Mouse (Mus musculus): ENCODE results near the gene Oaz1. TPM values are rescaled to one million over a fixed set of nuclear protein-coding genes. Genes with fewer than 3 reads are reported as not detected.

Oaz1 gene
- 771 and 1,172 TPM in 2 replicates for polyA plus RNA-seq (2012; rRNA removed)

DNA sequence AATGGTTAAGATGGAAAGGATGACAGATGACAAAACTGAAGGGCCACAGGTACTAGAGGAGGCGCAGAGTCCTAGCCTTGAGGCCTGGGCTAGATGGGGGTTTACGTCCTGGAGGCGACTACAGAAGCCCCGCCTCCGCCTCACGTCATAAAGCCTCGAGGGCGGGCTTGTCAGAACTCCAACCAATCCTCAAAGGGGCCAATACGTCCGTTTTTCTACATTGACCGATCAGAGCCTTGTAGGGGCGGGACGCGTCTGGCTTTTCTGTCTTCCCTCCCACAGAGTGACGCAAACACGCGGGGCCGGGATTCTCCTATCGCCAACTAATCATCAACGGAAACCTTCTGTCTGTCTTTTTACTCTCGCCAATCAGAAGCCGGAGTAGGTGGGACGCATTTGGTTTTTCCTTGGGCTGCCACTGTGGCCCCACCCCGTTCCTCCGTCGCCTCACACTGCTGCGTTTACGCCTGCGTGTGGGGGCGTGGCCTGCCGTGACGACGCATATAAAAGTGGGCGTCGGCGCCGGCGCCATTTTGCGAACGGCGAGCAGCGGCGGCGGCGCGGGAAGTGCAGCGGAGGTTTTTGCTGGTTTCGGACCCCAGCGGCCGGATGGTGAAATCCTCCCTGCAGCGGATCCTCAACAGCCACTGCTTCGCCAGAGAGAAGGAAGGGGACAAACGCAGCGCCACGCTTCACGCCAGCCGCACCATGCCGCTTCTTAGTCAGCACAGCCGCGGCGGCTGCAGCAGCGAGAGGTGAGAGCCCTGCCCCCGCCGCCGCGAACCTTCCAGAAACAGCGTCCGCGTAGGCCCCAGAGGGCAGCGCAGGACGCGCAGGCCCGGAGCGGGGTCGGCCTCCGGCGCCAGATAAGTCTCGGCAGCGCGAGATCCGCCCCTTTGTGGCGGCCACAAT is at the start of gene Oaz1:
Gene Oaz1, plus strand, starts transcription at position 506 of the 912 bp plus-strand sequence.
- peaks cover 19% of the 10 kb centered on the region for H3K36me3 ChIP-seq (ENCODE audit: control insufficient read depth, insufficient read depth, low read length)
- H3K27me3 ChIP-seq (ENCODE audit: control insufficient read depth, insufficient read depth, low read length) = no peaks in the 10 kb centered on the region
- under 1% methylated on average over 77 of the region's 82 CpGs for WGBS
- H3K27ac ChIP-seq (ENCODE audit: insufficient read depth, low read depth, low read length) = peak within 1 kb of the TSS; percentile 95
- peaks cover 23% of the 10 kb centered on the region for H3K4me1 ChIP-seq (ENCODE audit: control insufficient read depth, insufficient read depth, insufficient read length, low read length)
- peak within 1 kb of the TSS; percentile 76 for H3K4me3 ChIP-seq (ENCODE audit: low read depth, low read length)
- TF ChIP-seq CTCF (IDR thresholded peaks at IDR 0.05; ENCODE audit: extremely low read depth, insufficient read length, insufficient replicate concordance, low read depth, low read length) = no peak
- TF ChIP-seq POLR2A (IDR thresholded peaks at IDR 0.05; ENCODE audit: low read depth, low read length) = peak; percentile 70

GRCm38 (mm10) chr10:80777123-80777522 is 49.3 kb upstream of the Oaz1 start:
- no peaks in the 10 kb centered on the region for H3K27me3 ChIP-seq (ENCODE audit: control insufficient read depth, insufficient read depth, low read length)
- no peak overlapping the region for H3K27ac ChIP-seq (ENCODE audit: insufficient read depth, low read depth, low read length)
- H3K4me1 ChIP-seq (ENCODE audit: control insufficient read depth, insufficient read depth, insufficient read length, low read length) = peaks cover 3% of the 10 kb centered on the region; the same call in 1 of the 2 replicates
- WGBS = 94% methylated on average over 5 of the region's 5 CpGs
- H3K36me3 ChIP-seq (ENCODE audit: control insufficient read depth, insufficient read depth, low read length) = peaks cover 91% of the 10 kb centered on the region
- TF ChIP-seq POLR2A (IDR thresholded peaks at IDR 0.05; ENCODE audit: low read depth, low read length) = no peak
- TF ChIP-seq CTCF (IDR thresholded peaks at IDR 0.05; ENCODE audit: extremely low read depth, insufficient read length, insufficient replicate concordance, low read depth, low read length) = no peak
- H3K4me3 ChIP-seq (ENCODE audit: low read depth, low read length) = no peak overlapping the region

DNA sequence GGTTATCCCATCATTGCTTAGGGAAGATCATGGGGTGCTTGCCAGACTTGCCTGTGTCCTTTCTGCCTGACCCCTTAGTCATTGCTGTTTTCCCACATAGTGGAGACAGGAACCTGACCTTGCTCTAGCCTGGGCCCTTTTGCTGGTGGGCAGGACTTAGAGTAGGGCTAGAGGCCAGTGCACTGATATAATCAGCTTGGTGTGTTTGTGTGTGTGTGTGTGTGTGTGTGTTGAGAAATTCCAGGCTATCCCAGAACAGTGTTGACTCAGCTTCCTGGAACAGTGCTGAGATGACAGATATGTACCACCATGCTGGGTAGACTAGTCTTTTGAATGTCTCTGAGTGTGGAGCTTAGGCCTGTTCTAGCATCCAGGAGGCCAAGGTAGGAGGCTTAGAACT is 46.9 kb upstream of the Oaz1 start:
- Histone ChIP-seq H3K27me3 (ENCODE audit: control insufficient read depth, insufficient read depth, low read length) (no peaks in the 10 kb centered on the region), H3K4me1 (ENCODE audit: control insufficient read depth, insufficient read depth, insufficient read length, low read length) (no peaks in the 10 kb centered on the region), H3K4me3 (ENCODE audit: low read depth, low read length) (no peak overlapping the region), H3K27ac (ENCODE audit: insufficient read depth, low read depth, low read length) (no peak overlapping the region), H3K36me3 (ENCODE audit: control insufficient read depth, insufficient read depth, low read length) (peaks cover 91% of the 10 kb centered on the region)
- TF ChIP-seq CTCF (IDR thresholded peaks at IDR 0.05; ENCODE audit: extremely low read depth, insufficient read length, insufficient replicate concordance, low read depth, low read length) (no peak), POLR2A (IDR thresholded peaks at IDR 0.05; ENCODE audit: low read depth, low read length) (no peak)

DNA sequence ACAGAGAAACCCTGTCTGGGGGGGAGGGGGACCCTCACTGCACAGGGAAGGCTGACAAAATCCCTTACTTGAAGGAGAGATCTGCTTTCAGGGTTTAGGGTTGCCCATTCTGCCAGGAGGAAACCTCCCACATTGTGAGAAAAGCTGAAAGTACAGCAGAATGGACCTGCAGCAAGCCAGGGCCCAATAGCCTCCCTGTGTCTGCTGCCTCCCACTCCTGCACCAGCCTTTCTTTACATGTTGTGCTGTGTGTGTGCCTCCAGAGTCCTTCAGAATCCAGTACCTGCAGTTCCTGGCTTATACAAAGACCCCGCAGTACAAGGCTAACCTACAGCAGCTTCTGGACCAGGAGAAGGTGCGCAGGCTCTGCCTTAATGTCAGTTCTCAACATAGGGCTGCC is 42.2 kb upstream of the Oaz1 start:
- H3K27me3 ChIP-seq (ENCODE audit: control insufficient read depth, insufficient read depth, low read length) = no peaks in the 10 kb centered on the region
- H3K36me3 ChIP-seq (ENCODE audit: control insufficient read depth, insufficient read depth, low read length) = peaks cover 92% of the 10 kb centered on the region
- H3K4me1 ChIP-seq (ENCODE audit: control insufficient read depth, insufficient read depth, insufficient read length, low read length) = no peaks in the 10 kb centered on the region
- 100% methylated on average over 2 of the region's 2 CpGs for WGBS
- no peak for TF ChIP-seq POLR2A (IDR thresholded peaks at IDR 0.05; ENCODE audit: low read depth, low read length)
- H3K27ac ChIP-seq (ENCODE audit: insufficient read depth, low read depth, low read length) = no peak overlapping the region
- H3K4me3 ChIP-seq (ENCODE audit: low read depth, low read length) = no peak overlapping the region

DNA sequence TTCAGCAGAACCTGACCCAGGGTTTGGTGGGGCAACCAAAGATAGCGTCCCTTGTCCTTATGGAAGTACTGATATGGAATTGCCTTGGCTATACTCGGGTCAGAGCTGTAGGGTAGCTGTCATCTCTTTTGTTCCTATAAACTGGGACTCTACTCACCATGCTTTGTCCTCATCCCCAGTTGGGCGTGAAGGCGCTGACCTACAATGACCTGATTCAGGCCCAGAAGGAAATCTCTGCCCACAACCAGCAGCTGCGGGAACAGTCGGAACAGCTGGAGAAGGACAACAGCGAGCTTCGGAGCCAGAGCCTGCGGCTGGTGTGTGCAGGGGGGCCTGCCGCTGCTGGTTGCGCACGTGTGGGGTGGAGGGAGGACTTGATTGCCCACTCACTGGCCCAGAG is 41.6 kb upstream of the Oaz1 start:
- peaks cover 91% of the 10 kb centered on the region for H3K36me3 ChIP-seq (ENCODE audit: control insufficient read depth, insufficient read depth, low read length)
- no peaks in the 10 kb centered on the region for H3K27me3 ChIP-seq (ENCODE audit: control insufficient read depth, insufficient read depth, low read length)
- no peak overlapping the region for H3K4me3 ChIP-seq (ENCODE audit: low read depth, low read length)
- WGBS = 90% methylated on average over 12 of the region's 12 CpGs
- no peaks in the 10 kb centered on the region for H3K4me1 ChIP-seq (ENCODE audit: control insufficient read depth, insufficient read depth, insufficient read length, low read length)
- TF ChIP-seq CTCF (IDR thresholded peaks at IDR 0.05; ENCODE audit: extremely low read depth, insufficient read length, insufficient replicate concordance, low read depth, low read length) (no peak), POLR2A (IDR thresholded peaks at IDR 0.05; ENCODE audit: low read depth, low read length) (no peak)
- H3K27ac ChIP-seq (ENCODE audit: insufficient read depth, low read depth, low read length) = no peak overlapping the region

- TF ChIP-seq POLR2A (IDR thresholded peaks at IDR 0.05; ENCODE audit: low read depth, low read length) = no peak
- no peak for TF ChIP-seq CTCF (IDR thresholded peaks at IDR 0.05; ENCODE audit: extremely low read depth, insufficient read length, insufficient replicate concordance, low read depth, low read length)
- Histone ChIP-seq H3K27ac (ENCODE audit: insufficient read depth, low read depth, low read length) (no peak overlapping the region), H3K27me3 (ENCODE audit: control insufficient read depth, insufficient read depth, low read length) (no peaks in the 10 kb centered on the region), H3K4me3 (ENCODE audit: low read depth, low read length) (no peak overlapping the region), H3K4me1 (ENCODE audit: control insufficient read depth, insufficient read depth, insufficient read length, low read length) (no peaks in the 10 kb centered on the region; the same call in 1 of the 2 replicates), H3K36me3 (ENCODE audit: control insufficient read depth, insufficient read depth, low read length) (peaks cover 92% of the 10 kb centered on the region)
- 87% methylated on average over 11 of the region's 11 CpGs for WGBS
Measured at GRCm38 (mm10) chr10:80785963-80786362, 40.5 kb upstream of the Oaz1 start.

- no peak overlapping the region for H3K27ac ChIP-seq (ENCODE audit: insufficient read depth, low read depth, low read length)
- no peak overlapping the region for H3K4me3 ChIP-seq (ENCODE audit: low read depth, low read length)
- WGBS = 74% methylated on average over 2 of the region's 2 CpGs
- no peak for TF ChIP-seq CTCF (IDR thresholded peaks at IDR 0.05; ENCODE audit: extremely low read depth, insufficient read length, insufficient replicate concordance, low read depth, low read length)
- no peak for TF ChIP-seq POLR2A (IDR thresholded peaks at IDR 0.05; ENCODE audit: low read depth, low read length)
- no peaks in the 10 kb centered on the region for H3K27me3 ChIP-seq (ENCODE audit: control insufficient read depth, insufficient read depth, low read length)
- no peaks in the 10 kb centered on the region; the same call in 1 of the 2 replicates for H3K4me1 ChIP-seq (ENCODE audit: control insufficient read depth, insufficient read depth, insufficient read length, low read length)
- peaks cover 93% of the 10 kb centered on the region for H3K36me3 ChIP-seq (ENCODE audit: control insufficient read depth, insufficient read depth, low read length)
Measured at GRCm38 (mm10) chr10:80787517-80787916, 38.9 kb upstream of the Oaz1 start.

All from small intestine, adult 2 months (tissue).